Mouse (Mus musculus): ENCODE measurements around the gene Asb12. TPM values are rescaled to one million over a fixed set of nuclear protein-coding genes. Genes with fewer than 3 reads are reported as not detected.
"Not testable (repeated sequence)": the region's sequence is repeated elsewhere in the genome, so short reads cannot be mapped to it uniquely, and the experiment has no call there.

The Asb12 gene
- 0.16 TPM in 1 of 2 replicates, not detected in the other for polyA plus RNA-seq (2015; fragmentation: Nextera tagmentation; extraction: Ambion mirVana)

- WGBS = 84% methylated on average over 2 of the region's 2 CpGs
- no peak within 1 kb of the TSS for H3K4me3 ChIP-seq (ENCODE audit: low read length)
- H3K27ac ChIP-seq (ENCODE audit: low read length) = no peak within 1 kb of the TSS
- no peak within 1 kb of the TSS for H3K9ac ChIP-seq (replicated peaks; ENCODE audit: low read length)
- H3K4me2 ChIP-seq (replicated peaks; ENCODE audit: low read depth, low read length) = no peak within 1 kb of the TSS
- H3K9me3 ChIP-seq (ENCODE audit: low read length) = no peaks in the 10 kb centered on the region
- H3K36me3 ChIP-seq (ENCODE audit: insufficient read depth, low read length) = no peaks in the 10 kb centered on the region
- no peaks in the 10 kb centered on the region; the same call in 1 of the 2 replicates for H3K27me3 ChIP-seq (ENCODE audit: insufficient read depth, low read length)
- no peak for ATAC-seq (ENCODE audit: low FRiP score, low TSS enrichment)
- H3K4me1 ChIP-seq (ENCODE audit: insufficient read depth, low read length) = no peaks in the 10 kb centered on the region
These were observed at the start of gene Asb12, which contains the start of gene Pfn5 for GRCm38 (mm10) chrX:95557887-95558286. Gene Asb12, minus strand, starts transcription at chrX:95557987. Gene Pfn5, plus strand, starts transcription at chrX:95558104.

- Histone ChIP-seq H3K27ac (ENCODE audit: low read length) (no peak overlapping the region), H3K4me2 (replicated peaks; ENCODE audit: low read depth, low read length) (no peak overlapping the region), H3K4me3 (ENCODE audit: low read length) (no peak overlapping the region), H3K4me1 (ENCODE audit: insufficient read depth, low read length) (no peaks in the 10 kb centered on the region), H3K27me3 (ENCODE audit: insufficient read depth, low read length) (no peaks in the 10 kb centered on the region; the same call in 1 of the 2 replicates), H3K36me3 (ENCODE audit: insufficient read depth, low read length) (no peaks in the 10 kb centered on the region), H3K9me3 (ENCODE audit: low read length) (no peaks in the 10 kb centered on the region), H3K9ac (replicated peaks; ENCODE audit: low read length) (no peak overlapping the region)
- 77% methylated on average over 5 of the region's 5 CpGs for whole genome bisulfite sequencing
- peak; percentile 61 for ATAC-seq (ENCODE audit: low FRiP score, low TSS enrichment)
These were observed 42.8 kb upstream of the Asb12 start for GRCm38 (mm10) chrX:95600609-95601008.

DNA sequence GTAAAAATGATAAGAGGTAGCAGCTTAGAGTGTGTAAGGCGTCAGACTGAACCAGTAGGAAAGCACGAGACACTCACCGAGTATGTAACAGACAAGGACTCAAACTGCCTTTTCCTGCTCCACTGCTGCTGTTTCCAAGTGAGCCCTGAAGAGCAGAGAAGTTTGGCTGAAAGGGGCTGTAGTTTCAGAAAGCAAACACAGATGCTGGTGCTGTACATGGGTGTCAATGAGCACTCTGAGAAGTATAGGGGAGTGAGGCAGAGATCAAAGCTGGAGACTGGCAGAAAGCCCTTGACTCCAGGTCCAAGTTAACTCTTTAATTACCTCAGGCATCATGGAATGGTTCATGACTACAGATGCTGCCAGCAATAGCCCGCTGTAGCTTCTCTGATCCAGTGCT is 3.5 kb downstream of the Asb12 start:
- ATAC-seq (ENCODE audit: low FRiP score, low TSS enrichment) = no peak
- Histone ChIP-seq H3K27ac (ENCODE audit: low read length) (no peak overlapping the region), H3K27me3 (ENCODE audit: insufficient read depth, low read length) (no peaks in the 10 kb centered on the region; the same call in 1 of the 2 replicates), H3K9ac (replicated peaks; ENCODE audit: low read length) (no peak overlapping the region), H3K4me3 (ENCODE audit: low read length) (no peak overlapping the region), H3K9me3 (ENCODE audit: low read length) (no peaks in the 10 kb centered on the region), H3K4me2 (replicated peaks; ENCODE audit: low read depth, low read length) (no peak overlapping the region), H3K36me3 (ENCODE audit: insufficient read depth, low read length) (no peaks in the 10 kb centered on the region), H3K4me1 (ENCODE audit: insufficient read depth, low read length) (no peaks in the 10 kb centered on the region)
- 74% methylated on average over 4 of the region's 4 CpGs for WGBS

GRCm38 (mm10) chrX:95535493-95535892 is 22.3 kb downstream of the Asb12 start:
- WGBS = 99% methylated on average over 2 of the region's 2 CpGs
- H3K4me3 ChIP-seq (ENCODE audit: low read length) = not testable (repeated sequence)

DNA sequence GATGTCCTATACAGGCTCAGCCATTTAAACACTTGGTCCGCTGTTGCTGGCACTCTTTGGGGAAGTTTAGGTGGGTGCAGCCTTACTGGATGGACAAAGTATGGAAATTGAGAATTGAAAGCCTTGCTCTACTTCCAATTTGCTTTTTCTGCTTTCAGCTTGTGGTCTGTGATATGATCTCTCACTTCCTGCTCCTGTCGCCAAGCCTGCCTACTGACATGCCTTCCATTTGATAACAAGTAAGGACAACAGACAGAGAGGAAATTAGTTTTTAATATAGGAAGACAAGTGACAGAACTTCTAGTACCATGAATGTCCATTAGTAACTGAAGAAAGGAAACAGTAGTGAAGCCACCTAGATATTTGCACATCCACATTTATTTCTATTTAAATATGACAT is 32.6 kb downstream of the Asb12 start:
- 79% methylated on average over 2 of the region's 2 CpGs for WGBS
- H3K27ac ChIP-seq (ENCODE audit: low read length) = no peak overlapping the region
- H3K4me1 ChIP-seq (ENCODE audit: insufficient read depth, low read length) = no peaks in the 10 kb centered on the region

More at GRCm38 (mm10) chrX:95535493-95535892, 22.3 kb downstream of the Asb12 start:
- not testable (repeated sequence) for H3K27me3 ChIP-seq (ENCODE audit: insufficient read depth, low read length); H3K27ac ChIP-seq (ENCODE audit: low read length); ATAC-seq (ENCODE audit: low FRiP score, low TSS enrichment); H3K9me3 ChIP-seq (ENCODE audit: low read length); H3K4me1 ChIP-seq (ENCODE audit: insufficient read depth, low read length); H3K9ac ChIP-seq (replicated peaks; ENCODE audit: low read length); H3K36me3 ChIP-seq (ENCODE audit: insufficient read depth, low read length); H3K4me2 ChIP-seq (replicated peaks; ENCODE audit: low read depth, low read length)

GRCm38 (mm10) chrX:95523883-95524282 is 33.9 kb downstream of the Asb12 start:
- ATAC-seq (ENCODE audit: low FRiP score, low TSS enrichment) = no peak

More for the DNA sequence above, 32.6 kb downstream of the Asb12 start:
- Histone ChIP-seq H3K27me3 (ENCODE audit: insufficient read depth, low read length) (peaks cover 5% of the 10 kb centered on the region; the same call in 1 of the 2 replicates), H3K4me3 (ENCODE audit: low read length) (no peak overlapping the region), H3K9me3 (ENCODE audit: low read length) (no peaks in the 10 kb centered on the region), H3K36me3 (ENCODE audit: insufficient read depth, low read length) (no peaks in the 10 kb centered on the region), H3K4me2 (replicated peaks; ENCODE audit: low read depth, low read length) (no peak overlapping the region), H3K9ac (replicated peaks; ENCODE audit: low read length) (no peak overlapping the region)
- no peak for ATAC-seq (ENCODE audit: low FRiP score, low TSS enrichment)

GRCm38 (mm10) chrX:95457166-95457565 is 100.6 kb downstream of the Asb12 start:
- Histone ChIP-seq H3K27ac (ENCODE audit: low read length) (no peak overlapping the region), H3K9me3 (ENCODE audit: low read length) (no peaks in the 10 kb centered on the region), H3K9ac (replicated peaks; ENCODE audit: low read length) (no peak overlapping the region), H3K36me3 (ENCODE audit: insufficient read depth, low read length) (no peaks in the 10 kb centered on the region), H3K4me1 (ENCODE audit: insufficient read depth, low read length) (no peaks in the 10 kb centered on the region), H3K4me3 (ENCODE audit: low read length) (no peak overlapping the region), H3K27me3 (ENCODE audit: insufficient read depth, low read length) (no peaks in the 10 kb centered on the region), H3K4me2 (replicated peaks; ENCODE audit: low read depth, low read length) (no peak overlapping the region)
- ATAC-seq (ENCODE audit: low FRiP score, low TSS enrichment) = no peak
- 70% methylated on average over 3 of the region's 3 CpGs for WGBS

More at GRCm38 (mm10) chrX:95523883-95524282, 33.9 kb downstream of the Asb12 start:
- Histone ChIP-seq H3K9me3 (ENCODE audit: low read length) (no peaks in the 10 kb centered on the region), H3K27ac (ENCODE audit: low read length) (no peak overlapping the region), H3K4me2 (replicated peaks; ENCODE audit: low read depth, low read length) (no peak overlapping the region), H3K36me3 (ENCODE audit: insufficient read depth, low read length) (no peaks in the 10 kb centered on the region), H3K27me3 (ENCODE audit: insufficient read depth, low read length) (peaks cover 5% of the 10 kb centered on the region; the same call in 1 of the 2 replicates), H3K4me3 (ENCODE audit: low read length) (no peak overlapping the region), H3K9ac (replicated peaks; ENCODE audit: low read length) (no peak overlapping the region), H3K4me1 (ENCODE audit: insufficient read depth, low read length) (no peaks in the 10 kb centered on the region)

GRCm38 (mm10) chrX:95445866-95446265 is 111.9 kb downstream of the Asb12 start:
- no peak overlapping the region for H3K9ac ChIP-seq (replicated peaks; ENCODE audit: low read length)
- H3K27me3 ChIP-seq (ENCODE audit: insufficient read depth, low read length) = no peaks in the 10 kb centered on the region
- peak overlapping the region; percentile 88 for H3K27ac ChIP-seq (ENCODE audit: low read length)
- no peak for ATAC-seq (ENCODE audit: low FRiP score, low TSS enrichment)
- no peak overlapping the region for H3K4me2 ChIP-seq (replicated peaks; ENCODE audit: low read depth, low read length)
- H3K4me1 ChIP-seq (ENCODE audit: insufficient read depth, low read length) = peaks cover 7% of the 10 kb centered on the region; the same call in 1 of the 2 replicates
- no peaks in the 10 kb centered on the region for H3K36me3 ChIP-seq (ENCODE audit: insufficient read depth, low read length)
- H3K9me3 ChIP-seq (ENCODE audit: low read length) = no peaks in the 10 kb centered on the region
- no peak overlapping the region for H3K4me3 ChIP-seq (ENCODE audit: low read length)
- WGBS = 63% methylated on average over 2 of the region's 2 CpGs

DNA sequence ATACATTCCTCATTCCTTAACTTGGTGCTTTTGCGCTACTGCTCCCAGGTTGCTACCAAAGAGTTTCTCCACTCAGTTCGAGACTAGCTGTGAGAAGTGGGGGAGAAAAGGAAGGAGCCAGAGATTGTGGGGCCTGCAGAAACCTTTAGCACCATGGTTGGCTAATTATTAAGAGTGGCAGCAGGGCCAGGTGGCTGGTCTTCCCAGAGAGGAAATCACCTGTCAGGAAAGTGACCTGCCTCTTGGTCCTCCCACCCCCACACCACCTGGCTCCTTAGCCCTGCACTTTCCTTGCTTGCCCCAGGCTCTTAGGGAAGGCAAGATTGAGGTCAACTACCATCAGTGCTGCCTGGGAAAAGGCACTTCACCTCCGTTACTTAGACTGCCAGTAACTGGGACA is 112.6 kb downstream of the Asb12 start:
- 33% methylated on average over 3 of the region's 3 CpGs for WGBS
- H3K36me3 ChIP-seq (ENCODE audit: insufficient read depth, low read length) = no peaks in the 10 kb centered on the region
- H3K4me3 ChIP-seq (ENCODE audit: low read length) = peak overlapping the region; percentile 65
- peak overlapping the region; percentile 61 for H3K4me2 ChIP-seq (replicated peaks; ENCODE audit: low read depth, low read length)
- H3K27me3 ChIP-seq (ENCODE audit: insufficient read depth, low read length) = no peaks in the 10 kb centered on the region
- peaks cover 7% of the 10 kb centered on the region; the same call in 1 of the 2 replicates for H3K4me1 ChIP-seq (ENCODE audit: insufficient read depth, low read length)
- ATAC-seq (ENCODE audit: low FRiP score, low TSS enrichment) = peak; percentile 57; the same call in 1 of the 2 replicates
- no peaks in the 10 kb centered on the region for H3K9me3 ChIP-seq (ENCODE audit: low read length)
- H3K9ac ChIP-seq (replicated peaks; ENCODE audit: low read length) = peak overlapping the region; percentile 46
- H3K27ac ChIP-seq (ENCODE audit: low read length) = peak overlapping the region; percentile 88

DNA sequence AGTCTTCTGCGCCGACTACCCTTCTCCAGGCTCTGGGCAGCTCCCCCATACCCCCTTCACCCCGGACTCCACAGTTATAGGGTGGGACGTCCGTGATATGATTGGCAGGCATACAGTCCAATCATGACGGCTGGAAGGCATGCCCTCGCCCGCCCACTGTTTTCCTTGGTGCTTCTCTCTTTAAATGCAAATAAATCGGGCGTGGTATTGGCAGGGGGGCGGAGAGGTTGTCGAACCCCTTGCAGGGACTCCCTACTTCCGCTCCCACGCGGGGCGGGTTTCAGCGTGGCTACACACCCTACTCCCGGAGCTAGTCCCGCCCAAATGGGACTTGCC is 113.0 kb downstream of the Asb12 start, which contains the start of gene Amer1:
Gene Amer1 (minus strand): TSS at position 97 of the 336 bp plus-strand sequence.
- Histone ChIP-seq H3K9ac (replicated peaks; ENCODE audit: low read length) (peak within 1 kb of the TSS; percentile 66), H3K27ac (ENCODE audit: low read length) (peak within 1 kb of the TSS; percentile 88), H3K36me3 (ENCODE audit: insufficient read depth, low read length) (no peaks in the 10 kb centered on the region), H3K4me3 (ENCODE audit: low read length) (peak within 1 kb of the TSS; percentile 65), H3K4me1 (ENCODE audit: insufficient read depth, low read length) (peaks cover 7% of the 10 kb centered on the region; the same call in 1 of the 2 replicates), H3K27me3 (ENCODE audit: insufficient read depth, low read length) (no peaks in the 10 kb centered on the region), H3K9me3 (ENCODE audit: low read length) (no peaks in the 10 kb centered on the region), H3K4me2 (replicated peaks; ENCODE audit: low read depth, low read length) (peak within 1 kb of the TSS; percentile 61)
- peak; percentile 97 for ATAC-seq (ENCODE audit: low FRiP score, low TSS enrichment)
- WGBS = 18% methylated on average over 19 of the region's 19 CpGs
